Mouse (Mus musculus): ENCODE data around the gene Brd3.
A peak's percentile ranks its signal among the peaks of the same experiment; 100 is the strongest.
"Not testable (repeated sequence)": the region's sequence is repeated elsewhere in the genome, so short reads cannot be mapped to it uniquely, and the experiment has no call there.

The Brd3 gene

DNA sequence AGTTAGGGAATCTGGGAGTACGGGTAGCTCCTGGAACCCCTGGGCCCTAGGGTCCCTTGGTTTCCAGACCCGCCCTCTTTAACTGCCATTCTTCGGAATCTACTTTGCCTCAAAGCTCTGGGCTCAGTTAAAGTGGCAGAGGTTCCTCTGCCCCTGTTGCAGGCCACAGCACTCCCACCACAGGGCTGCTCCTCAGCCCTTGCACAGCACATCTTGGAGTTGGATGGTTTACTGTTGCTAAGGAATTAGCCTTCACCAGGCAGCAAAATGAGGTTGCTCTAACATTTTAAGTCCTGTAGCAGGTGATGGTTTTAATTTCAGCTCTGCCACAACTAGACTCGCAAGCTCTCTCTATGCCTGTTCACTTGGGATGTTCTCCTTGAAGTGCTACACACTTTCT, at the start of gene Brd3:
TSS of gene Brd3 (minus strand) at position 101 of the 400 bp plus-strand sequence.
- DNase-seq (ENCODE audit: low spot score in 2 of 2), result no peak

DNA sequence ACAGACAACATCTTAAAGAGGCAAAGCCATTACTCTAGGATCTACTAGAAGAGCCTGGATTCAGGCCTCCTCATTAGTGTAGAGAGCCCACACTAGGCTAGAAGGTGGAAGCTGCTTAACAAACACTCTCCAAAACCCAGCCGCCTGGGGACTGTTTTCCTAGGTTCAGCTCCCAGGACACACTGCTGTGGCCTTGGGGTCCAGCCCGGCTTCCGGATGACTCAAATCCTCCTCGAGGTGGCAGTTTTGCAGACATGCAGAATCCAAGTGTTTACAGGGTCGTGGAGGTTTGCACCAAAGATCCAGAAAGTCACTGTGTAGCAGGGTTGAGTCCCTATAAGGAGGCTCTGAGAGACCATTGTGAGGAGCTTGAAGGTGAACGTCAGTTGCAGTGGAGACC, 49.5 kb upstream of the Brd3 start:
- no peak for DNase-seq (ENCODE audit: low spot score in 2 of 2)

DNA sequence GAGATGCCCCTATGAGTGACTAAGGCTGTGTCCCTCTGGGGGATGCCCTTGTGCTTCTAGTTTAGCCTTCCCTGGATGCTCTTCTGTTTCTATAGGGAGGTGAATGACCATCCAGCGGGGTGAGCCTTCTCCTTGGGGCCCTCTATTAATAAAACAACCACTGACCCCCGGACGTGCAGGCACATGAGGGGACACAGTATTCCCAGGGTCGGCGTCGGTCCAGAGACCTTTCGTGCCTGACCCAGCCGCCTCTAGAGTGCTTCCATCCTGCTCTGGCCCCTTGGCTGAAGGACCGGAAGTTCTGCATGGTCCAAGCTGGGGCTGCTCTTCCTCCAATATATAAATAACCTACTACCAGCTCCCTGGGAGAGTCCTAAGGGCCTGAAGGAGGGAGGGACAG, 46.8 kb upstream of the Brd3 start:
- peak; percentile 50 to 76 for DNase-seq (ENCODE audit: low spot score in 2 of 2)

DNA sequence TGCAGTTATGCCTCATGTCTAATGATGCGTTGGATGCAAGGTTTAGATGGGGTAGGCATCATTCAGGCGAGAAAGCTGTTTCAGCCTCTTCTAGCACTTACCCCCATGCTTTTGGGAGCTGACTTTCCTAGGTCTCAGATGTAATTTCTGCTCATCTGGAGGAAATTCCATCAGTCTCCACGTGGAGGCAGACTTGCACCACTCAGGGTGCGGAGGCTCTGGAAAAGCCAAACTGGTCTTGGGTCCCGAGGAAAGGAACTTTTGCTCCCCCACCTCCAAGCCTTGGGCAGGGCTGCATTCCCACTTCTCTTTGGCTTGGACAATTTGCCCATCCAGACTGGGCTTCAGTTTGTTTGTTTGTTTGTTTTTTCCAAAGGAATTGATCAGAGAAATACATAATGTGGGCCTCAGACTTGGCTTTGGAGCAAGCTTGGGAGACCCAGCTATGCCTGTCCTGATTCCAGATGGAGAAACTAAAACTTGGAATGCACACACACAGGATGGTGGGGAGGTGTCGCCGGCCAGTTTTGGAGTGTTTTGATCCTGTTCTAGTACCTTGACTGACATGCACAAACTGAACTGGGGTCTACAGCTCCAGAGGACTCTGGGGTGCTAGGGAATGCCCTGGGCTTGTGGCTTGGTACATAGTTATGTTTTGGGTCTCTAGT, 45.3 kb upstream of the Brd3 start:
- peak; percentile 47 to 78 for DNase-seq (ENCODE audit: low spot score in 2 of 2)

DNA sequence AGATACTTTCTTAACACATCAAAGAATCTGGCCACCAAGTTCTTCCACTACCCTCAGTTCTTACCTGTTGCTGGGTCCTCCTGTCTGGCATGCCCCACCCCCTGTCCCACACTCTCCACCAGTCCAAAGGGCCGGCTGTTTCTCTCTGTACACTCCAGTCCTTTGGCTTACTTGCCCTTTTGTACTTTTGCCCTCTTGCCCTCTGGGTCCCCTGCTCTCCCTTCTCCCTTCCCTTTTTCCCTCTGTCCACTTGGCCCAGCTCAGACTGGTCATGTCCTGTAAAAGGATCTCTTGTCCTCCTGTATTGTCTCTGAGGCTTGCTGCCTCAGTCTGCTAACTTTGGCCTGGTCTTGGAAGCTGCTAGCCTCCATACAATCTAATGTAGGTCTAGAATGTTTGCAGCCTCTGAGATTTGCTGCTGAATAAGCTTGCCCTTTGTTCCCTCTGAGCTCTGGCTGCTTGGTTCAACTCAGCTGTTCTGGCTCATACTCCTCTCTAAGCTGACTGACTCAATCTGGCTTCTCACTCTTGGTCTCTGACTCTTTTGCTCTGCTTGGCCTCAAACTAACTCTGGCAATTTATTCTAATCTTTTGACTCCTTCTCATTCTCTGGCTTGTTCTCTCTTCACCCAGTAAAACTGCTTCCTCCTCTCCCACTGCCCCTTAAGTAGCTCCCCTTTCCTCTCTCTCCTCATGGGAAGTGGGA, 41.4 kb upstream of the Brd3 start:
- DNase-seq (ENCODE audit: low spot score in 2 of 2), result no peak

DNA sequence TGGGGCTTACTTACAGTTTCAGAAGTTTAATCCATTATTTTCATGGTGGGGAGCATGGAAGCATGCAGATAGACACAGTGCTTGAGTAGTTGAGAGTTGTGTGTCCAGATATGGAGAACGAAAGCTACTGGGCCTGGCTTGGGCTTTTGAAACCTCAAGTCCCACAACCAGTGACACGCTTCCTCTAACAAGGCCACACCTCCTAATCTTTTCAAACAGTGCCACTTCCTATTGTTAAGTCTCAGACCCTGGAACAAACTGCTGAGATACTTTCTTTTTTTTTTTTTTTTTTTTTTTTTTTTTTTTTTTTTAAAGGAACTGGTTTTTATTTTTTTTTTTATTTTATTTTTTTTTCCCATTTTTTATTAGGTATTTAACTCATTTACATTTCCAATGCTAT, 40.5 kb upstream of the Brd3 start:
- DNase-seq (ENCODE audit: low spot score in 2 of 2), result no peak

DNA sequence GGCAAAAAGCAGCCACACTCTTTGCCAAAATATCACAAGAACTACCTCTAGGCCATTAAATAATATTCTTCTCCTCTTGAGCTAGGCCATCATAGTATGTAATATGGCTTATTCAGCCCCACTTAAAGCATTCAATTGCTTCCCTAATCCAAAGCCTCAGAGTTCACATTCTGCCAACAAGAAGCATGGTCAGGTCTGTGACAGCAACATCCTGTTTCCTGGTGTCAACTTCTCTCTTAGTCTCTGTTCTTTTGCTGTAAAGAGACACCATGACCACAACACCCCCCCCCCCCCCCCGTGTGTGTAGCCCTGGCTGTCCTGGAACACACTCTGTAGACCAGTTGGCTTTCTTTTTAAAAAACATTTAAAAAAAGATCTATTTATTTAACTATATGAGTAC, 39.9 kb upstream of the Brd3 start:
- DNase-seq (ENCODE audit: low spot score in 2 of 2), result no peak

DNA sequence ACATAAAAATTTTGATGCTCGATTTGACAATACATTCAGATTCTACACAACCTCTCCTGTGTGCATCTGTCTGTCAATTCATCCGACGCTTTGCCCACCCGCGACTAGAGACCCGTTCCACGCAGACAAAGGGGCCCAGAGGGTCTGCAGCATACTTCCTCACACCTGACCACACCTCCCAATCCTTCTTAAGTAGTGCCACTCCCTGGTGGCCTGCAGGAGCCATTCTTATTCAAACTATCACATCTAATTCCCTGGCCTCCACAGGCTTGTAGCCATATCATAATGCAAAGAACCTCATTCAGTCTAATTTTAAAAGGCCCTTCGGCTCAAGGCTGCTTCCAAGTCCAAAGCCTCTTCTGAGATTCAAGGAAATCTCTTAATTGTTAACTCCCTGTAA, 38.6 kb upstream of the Brd3 start:
- not testable (repeated sequence) for DNase-seq (ENCODE audit: low spot score in 2 of 2)

DNA sequence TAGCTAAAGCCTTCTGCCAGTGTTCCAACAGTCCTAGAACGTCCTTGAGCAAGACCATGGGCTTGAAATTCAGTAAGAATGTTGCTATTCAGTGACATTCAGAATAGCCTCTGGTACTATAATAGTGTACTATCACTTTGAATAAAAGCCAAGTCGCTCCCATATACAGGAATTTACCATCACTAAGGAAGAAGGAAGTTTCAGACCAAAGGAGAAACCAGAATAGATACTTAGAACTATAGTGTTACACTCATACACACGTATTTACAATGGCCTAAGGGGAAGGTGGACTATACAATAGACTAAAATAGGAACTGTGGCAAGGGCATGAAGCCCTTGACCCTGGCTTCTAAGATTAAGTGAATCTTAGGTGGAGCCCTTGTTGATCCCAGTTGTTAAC, 38.1 kb upstream of the Brd3 start:
- DNase-seq (ENCODE audit: low spot score in 2 of 2), result not testable (repeated sequence)

DNA sequence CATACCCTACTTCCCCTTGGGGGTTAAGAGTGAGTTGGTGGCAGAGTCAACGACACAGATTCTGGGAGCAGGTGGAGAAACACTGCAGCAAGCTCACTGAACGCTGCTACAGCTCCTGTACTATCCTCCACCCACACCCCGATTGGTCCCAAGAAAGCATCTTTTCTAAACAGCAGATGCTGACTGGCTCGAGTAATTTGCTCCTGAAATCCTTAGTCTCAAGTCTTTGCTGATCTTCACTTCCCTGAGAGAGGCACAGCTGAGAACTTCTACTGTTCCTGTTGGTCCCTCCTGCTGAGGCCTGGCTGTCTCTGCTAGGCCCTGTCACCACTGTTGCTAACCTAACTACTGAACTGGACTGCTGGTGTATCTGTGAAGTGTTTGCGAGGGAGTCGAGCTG, 37.2 kb upstream of the Brd3 start:
- DNase-seq (ENCODE audit: low spot score in 2 of 2), result no peak

DNA sequence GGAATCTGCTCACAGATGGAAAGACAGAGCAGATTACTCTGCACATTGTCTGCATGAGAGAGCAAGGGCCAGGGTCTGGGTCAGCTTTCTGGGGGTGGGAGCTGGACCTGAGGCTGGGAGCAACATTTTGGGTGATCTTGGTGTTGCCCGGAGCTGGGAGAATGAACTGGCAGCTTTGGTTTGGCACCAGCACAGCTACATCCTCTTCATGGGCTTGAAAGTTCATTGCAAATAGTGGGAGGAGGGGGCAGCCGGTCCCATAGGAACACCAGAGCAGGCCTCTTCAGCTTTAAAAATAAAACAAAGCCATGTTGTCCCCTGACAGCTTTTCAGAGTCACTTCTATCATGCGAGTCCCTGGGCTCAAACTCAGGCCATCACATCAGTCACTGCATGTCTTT, 33.8 kb upstream of the Brd3 start:
- DNase-seq (ENCODE audit: low spot score in 2 of 2), result no peak

DNA sequence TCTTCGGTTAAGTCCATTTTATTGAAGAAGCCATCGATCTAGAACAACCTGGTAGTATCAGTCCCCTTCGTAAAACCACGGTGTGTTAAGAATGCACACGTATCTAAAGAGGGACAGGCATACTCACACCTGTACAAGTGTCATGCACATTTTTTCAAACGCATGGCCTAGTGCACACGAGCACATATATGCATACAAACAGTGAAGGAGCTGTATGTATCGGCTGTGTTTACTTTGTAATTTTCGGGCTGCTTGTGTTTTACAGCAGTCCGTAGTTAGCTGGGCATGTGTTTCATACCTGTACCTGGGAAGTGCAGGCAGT, 33.0 kb upstream of the Brd3 start:
- DNase-seq (ENCODE audit: low spot score in 2 of 2), result no peak

DNA sequence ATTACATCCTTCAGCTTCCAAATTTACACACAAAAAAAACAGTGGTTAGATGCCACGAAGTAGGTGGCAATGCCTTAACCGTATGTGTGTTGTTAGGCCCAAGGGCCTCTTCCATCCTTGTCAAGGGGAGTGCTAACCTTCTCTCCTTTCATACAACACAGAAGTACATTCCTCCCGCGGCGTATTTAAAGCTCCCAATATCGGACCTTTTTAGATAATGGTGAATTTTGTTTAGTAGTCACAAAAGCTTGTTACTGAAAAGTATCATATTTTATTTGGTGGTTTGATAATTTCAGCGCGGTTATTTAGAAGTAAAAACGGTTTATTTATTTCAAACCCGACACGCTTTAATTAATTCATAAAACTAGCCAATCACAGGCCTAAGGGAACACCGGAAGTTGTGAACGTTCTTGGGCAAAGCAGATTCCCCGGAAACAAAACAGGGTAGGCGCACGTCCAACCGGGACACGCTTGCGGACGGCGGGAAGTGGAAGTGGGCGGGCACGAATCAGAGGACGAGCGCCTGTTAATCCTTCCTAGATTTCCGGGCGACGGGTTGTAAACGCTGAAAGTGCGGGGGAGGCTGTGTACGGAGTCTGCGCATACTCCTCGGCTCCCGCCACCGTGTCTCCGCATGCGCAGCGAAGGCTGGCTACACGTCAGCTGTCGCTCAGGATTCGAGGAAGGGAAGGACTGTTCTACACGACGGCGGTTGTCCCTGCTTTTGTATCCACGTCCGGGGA, 32.5 kb upstream of the Brd3 start:
- DNase-seq (ENCODE audit: low spot score in 2 of 2), result peak; percentile 99

DNA sequence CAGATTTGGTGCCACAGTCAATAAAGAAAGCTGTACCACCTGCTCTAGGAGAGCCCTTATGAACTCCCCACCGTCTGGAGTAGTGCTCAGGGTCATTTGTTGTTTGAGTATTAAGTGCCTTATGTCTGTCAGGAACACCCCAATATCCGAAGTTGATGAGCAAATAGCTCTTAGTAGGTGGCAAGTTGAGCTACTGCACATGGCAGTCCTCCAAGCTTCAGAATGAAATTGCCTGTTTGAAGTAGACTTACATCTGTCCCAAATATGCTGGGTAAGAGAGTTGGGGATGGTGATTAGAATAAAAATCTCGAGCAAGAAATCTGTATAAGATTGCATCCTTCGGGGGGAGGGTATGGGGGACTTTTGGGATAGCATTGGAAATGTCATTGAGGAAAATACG, 31.9 kb upstream of the Brd3 start:
- no peak for DNase-seq (ENCODE audit: low spot score in 2 of 2)

DNA sequence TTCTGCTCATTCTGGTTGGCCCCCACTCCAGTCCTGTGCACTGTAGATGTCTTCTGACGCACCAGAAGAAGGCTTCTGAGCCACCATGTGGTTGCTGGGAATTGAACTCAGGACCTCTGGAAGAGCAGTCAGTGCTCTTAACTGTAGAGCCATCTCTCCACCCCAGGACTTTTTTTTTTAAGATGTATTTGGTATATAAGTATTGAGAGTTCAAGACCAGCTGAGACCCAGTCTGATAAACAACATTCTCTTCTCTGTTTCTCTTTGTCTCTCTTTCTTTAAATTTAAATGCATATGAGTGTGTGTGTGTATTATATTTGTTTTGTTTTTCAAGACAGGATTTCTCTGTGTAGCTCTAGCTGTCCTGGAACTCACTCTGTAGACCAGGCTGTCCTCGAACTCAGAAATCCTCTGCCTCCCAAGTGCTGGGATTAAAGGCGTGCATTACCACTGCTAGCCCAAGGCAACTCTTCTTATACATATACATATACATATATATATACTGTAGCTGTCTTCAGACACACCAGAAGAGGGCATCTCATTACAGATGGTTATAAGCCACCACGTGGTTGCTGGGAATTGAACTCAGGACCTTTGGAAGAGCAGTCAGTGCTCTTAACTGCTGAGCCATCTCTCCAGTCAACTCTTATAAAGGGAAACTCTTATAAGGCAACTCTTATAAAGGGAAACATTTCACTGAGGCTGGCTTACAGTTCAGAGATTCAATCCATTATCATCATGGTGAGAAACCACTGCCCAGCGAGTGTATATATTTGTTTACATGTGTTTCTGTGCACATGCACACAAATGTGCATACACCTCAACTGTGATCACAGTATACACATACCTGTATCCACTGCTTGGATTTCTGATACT, 31.2 kb upstream of the Brd3 start:
- not testable (repeated sequence) for DNase-seq (ENCODE audit: low spot score in 2 of 2)

DNA sequence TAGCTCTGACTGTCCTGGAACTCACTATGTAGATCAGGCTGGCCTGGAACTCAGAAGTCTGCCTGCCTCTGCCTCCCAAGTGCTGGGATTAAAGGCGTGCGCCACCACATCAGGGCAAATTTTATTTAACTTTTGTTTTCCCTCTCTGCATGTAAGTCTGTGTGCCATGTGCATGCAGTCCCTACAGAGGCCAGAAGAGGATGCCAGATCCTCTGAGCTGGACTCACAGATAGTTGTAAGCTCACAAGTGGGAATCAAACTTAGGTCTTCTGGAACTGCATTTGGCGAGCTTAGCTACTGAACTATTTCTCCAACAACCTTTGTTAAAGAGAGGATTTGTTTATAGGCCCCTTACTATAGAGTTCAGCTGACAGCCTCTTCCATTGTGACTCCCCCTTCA, 10.8 kb upstream of the Brd3 start:
- no peak for DNase-seq (ENCODE audit: low spot score in 2 of 2)

DNA sequence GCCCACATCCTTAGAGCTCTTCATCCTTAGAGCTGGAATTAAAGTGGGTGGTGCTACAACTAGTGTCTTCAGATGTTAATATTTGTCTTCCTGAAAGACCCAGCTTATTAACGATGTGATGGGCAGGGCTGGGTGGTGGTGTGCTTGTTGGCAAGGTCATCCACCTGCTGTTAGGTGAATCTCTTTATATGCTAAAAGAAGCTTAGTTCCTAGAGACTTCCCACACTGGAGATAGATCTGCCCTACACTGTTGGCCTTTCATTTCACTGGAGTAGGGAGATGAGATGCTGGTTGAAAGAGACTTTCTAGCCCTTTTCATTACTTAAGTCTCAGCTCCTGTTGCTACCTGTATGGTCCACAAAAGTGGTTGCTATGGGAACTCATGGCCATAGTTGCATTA, 8.8 kb upstream of the Brd3 start:
- DNase-seq (ENCODE audit: low spot score in 2 of 2), result no peak

DNA sequence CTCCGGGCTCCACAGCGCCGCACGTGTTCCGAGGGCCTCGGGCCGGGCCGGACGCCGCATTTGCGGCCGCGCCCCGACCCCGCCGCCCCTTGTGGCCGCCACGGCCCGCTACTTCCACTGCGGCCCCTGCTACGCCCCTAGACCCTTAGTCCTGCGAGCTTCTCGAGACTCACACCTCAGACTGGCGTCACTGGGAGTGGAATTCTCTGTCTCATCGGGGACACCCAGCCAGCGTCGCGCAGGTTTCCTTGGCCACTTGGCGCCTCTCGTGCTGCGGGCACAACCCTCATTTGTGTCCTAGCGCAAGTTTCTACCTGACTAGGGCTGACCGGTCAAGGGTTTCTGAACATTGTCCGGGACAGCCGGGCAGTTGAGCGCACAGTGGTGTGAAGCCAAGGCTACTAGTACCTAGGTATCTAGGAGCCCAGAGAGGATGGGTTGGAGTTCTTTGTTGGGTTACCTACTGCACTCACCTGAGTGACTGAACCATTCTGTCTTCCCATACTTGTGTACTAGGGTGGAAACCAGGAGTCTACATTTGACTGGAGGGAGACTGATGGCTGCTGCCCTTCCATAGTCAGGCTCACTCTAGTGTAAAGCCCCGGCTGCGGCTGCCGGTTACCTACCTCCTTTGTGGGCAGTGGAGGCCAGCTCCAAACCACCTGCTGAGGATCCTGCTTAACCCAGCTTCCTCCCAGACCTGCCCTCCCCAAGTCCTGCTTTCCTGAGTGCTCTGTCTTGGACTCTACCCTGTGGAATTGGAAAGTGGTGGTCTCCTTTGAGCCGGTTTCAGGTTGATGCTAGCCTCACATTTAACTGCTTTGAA, 8.1 kb upstream of the Brd3 start:
- no peak for DNase-seq (ENCODE audit: low spot score in 2 of 2)

DNA sequence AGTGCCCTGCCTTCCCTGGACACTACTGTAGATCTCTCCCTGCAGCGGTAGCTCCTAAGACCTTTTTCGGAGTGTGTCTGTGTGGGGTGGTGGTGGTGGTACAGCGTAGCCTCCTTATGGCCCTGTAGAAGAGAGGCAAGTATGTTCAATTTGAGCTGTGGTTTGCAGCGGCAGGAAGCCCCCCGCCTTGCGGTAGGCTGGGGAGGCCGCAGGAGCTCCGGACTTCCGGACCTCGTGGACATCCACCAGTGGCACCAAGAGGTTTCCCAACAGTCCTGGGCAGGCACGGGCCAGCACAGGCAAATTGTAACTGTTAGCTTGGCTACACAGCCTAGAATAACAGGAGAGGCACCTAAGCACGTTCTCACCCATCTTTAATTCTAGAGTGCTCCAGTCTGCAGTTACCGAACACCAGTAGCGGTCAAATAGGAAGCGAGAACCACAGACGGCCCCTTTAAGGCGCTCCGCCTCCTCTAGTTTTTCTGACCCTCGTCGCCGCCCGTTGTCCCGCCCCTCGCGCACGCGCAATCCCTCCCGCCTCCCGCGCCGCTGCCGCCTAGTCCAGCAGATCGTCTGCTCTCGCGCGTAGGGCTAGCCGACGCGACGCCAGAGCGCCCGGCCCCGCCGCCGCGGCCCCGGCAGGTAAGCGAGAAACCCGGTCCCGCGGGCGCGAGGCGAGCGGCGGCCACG, 7.3 kb upstream of the Brd3 start, which contains the start of gene Wdr5:
TSS of gene Wdr5 (plus strand) at position 519 of the 690 bp plus-strand sequence.
- peak; percentile 92 to 95 for DNase-seq (ENCODE audit: low spot score in 2 of 2)

DNA sequence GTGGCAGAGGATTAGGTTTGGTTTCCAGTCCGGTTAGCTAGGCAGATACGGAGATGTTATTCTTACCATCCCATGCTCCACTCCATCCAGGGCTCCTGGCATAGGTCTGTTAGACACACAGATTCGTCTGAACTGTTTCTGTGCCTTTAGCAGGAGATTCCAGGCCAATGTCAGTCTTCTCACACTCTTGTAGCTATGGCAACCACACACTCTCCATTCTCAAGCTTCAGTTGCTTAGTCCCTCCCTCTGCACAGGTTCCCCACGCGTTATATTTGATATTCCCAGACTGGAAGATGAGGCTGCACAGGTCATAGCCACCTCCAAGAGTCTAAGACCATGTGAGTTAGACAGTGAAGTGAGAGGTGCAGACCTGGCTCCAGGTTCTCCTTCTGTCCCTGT, 6.4 kb upstream of the Brd3 start:
- DNase-seq (ENCODE audit: low spot score in 2 of 2), result no peak

DNA sequence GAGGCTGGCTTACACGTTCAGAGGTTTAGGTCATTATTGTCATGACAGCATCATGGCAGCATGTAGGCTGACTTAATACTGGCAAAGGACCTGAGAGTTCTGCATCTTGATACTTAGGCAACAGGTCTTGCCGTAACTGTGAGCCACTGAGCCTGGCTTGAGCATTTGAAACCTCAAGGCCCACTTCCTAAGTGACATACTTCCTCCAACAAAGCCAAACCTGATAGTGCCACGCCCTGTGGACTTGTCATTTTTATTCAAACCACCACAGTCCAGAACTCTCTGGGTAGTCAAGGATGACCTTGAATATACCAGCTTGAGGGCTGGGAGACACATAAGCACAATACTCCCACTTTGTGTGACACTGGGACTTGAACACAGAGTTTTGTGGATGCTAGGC, 5.4 kb upstream of the Brd3 start:
- DNase-seq (ENCODE audit: low spot score in 2 of 2), result no peak
